Mouse (Mus musculus) MEL (cell line): ENCODE data around the gene Rxfp4. TPM values are rescaled to one million over a fixed set of nuclear protein-coding genes. Genes with fewer than 3 reads are reported as not detected.
A peak's percentile ranks its signal among the peaks of the same experiment; 100 is the strongest.

Source experiments
- DNase-seq: peaks from one replicate; pipeline ENCODE4 v3.0.0; 2011; ENCODE audit warnings: low read depth, low spot score
- H3K27ac ChIP-seq: 2 replicates; pipeline ENCODE4 v1.5.1; 2012; ENCODE audit warnings: low read depth, mild to moderate bottlenecking, control low read depth, low read length, moderate library complexity; ENCODE audit not compliant: control insufficient read depth
- H3K27me3 ChIP-seq, 2 experiments: fragments of 150-350 bp in 1 of 2; sonication (generic) in 1 of 2; 2 replicates each; pipeline ENCODE4 v1.6.1; 2012; ENCODE audit warnings: low read length in 2 of 2, mild to moderate bottlenecking in 2 of 2, improper control_type of control experiment in 1 of 2, moderate library complexity in 1 of 2; ENCODE audit not compliant: insufficient read depth in 2 of 2, control insufficient read depth in 1 of 2
- H3K36me3 ChIP-seq, 2 experiments: 2 replicates each; pipeline ENCODE4 v1.6.1; 2012 to 2014; ENCODE audit warnings: low read length in 2 of 2, improper control_type of control experiment in 1 of 2, inconsistent platforms in 1 of 2, mild to moderate bottlenecking in 1 of 2; ENCODE audit not compliant: insufficient read depth in 2 of 2, control insufficient read depth in 1 of 2
- H3K4me1 ChIP-seq, 2 experiments: fragments of 150-350 bp in 1 of 2; sonication (generic) in 1 of 2; 2 replicates each; pipeline ENCODE4 v1.6.1; 2012; ENCODE audit warnings: low read length in 2 of 2, improper control_type of control experiment in 1 of 2, mild to moderate bottlenecking in 1 of 2; ENCODE audit not compliant: insufficient read depth in 2 of 2, control insufficient read depth in 1 of 2
- H3K4me3 ChIP-seq, 2 experiments: fragments of 150-350 bp in 1 of 2; sonication (generic) in 1 of 2; 2 replicates each; pipeline ENCODE4 v1.5.1; 2012; ENCODE audit warnings: low read depth in 2 of 2, low read length in 2 of 2, mild to moderate bottlenecking in 2 of 2, moderate library complexity in 2 of 2, control low read depth in 1 of 2, improper control_type of control experiment in 1 of 2; ENCODE audit not compliant: control insufficient read depth in 1 of 2, insufficient read depth in 1 of 2
- H3K79me2 ChIP-seq: 2 replicates; pipeline ENCODE4 v1.6.1; 2012; ENCODE audit warnings: mild to moderate bottlenecking, low read length, moderate library complexity; ENCODE audit not compliant: control insufficient read depth, poor library complexity, insufficient read depth
- H3K9ac ChIP-seq: 2 replicates; pipeline ENCODE4 v1.6.1; 2012; ENCODE audit warnings: low read depth, mild to moderate bottlenecking, control low read depth, low read length, moderate library complexity; ENCODE audit not compliant: control insufficient read depth, poor library complexity, severe bottlenecking
- H3K9me3 ChIP-seq: fragments of 150-350 bp; sonication (generic); replicated peaks from 2 replicates; pipeline ENCODE4 v1.6.1; 2012; ENCODE audit warnings: mild to moderate bottlenecking, low read length, improper control_type of control experiment, moderate library complexity; ENCODE audit not compliant: insufficient read depth
- BHLHE40 ChIP-seq: IDR thresholded peaks from 2 replicates; pipeline ENCODE4 v1.6.1; 2012; ENCODE audit warnings: low read depth, mild to moderate bottlenecking, inconsistent platforms, low read length, improper control_type of control experiment, borderline replicate concordance
- CHD1 ChIP-seq: IDR thresholded peaks from 2 replicates; pipeline ENCODE4 v1.6.1; 2012; ENCODE audit warnings: low read depth, mild to moderate bottlenecking, inconsistent platforms, low read length, improper control_type of control experiment
- CTCF ChIP-seq, 3 experiments: IDR thresholded peaks in 2 of 3; conservative IDR thresholded peaks in 1 of 3; 2 replicates each; pipeline ENCODE4 v1.5.1; 2011 to 2012; ENCODE audit warnings: low read length in 3 of 3, low read depth in 2 of 3, mild to moderate bottlenecking in 2 of 3, improper control_type of control experiment in 1 of 3, inconsistent platforms in 1 of 3, mixed read lengths in 1 of 3, moderate library complexity in 1 of 3; ENCODE audit not compliant: control insufficient read depth in 1 of 3, insufficient read depth in 1 of 3, poor library complexity in 1 of 3, severe bottlenecking in 1 of 3
- ELF1 ChIP-seq: IDR thresholded peaks from 2 replicates; pipeline ENCODE4 v1.6.1; 2014; ENCODE audit warnings: low read depth, mild to moderate bottlenecking, inconsistent platforms, low read length, improper control_type of control experiment, moderate library complexity
- EP300 ChIP-seq, 2 experiments: IDR thresholded peaks; 2 replicates each; pipeline ENCODE4 v1.6.1; 2011; ENCODE audit warnings: improper control_type of control experiment in 2 of 2, low read length in 2 of 2, low read depth in 1 of 2, mild to moderate bottlenecking in 1 of 2
- ETS1 ChIP-seq: IDR thresholded peaks from 2 replicates; pipeline ENCODE4 v1.6.1; 2012; ENCODE audit warnings: low read depth, mild to moderate bottlenecking, inconsistent platforms, low read length, improper control_type of control experiment, moderate library complexity
- GABPA ChIP-seq: IDR thresholded peaks from 2 replicates; pipeline ENCODE4 v1.6.1; 2012; ENCODE audit warnings: low read depth, mild to moderate bottlenecking, inconsistent platforms, low read length, improper control_type of control experiment, moderate library complexity
- MAX ChIP-seq: IDR thresholded peaks from 2 replicates; pipeline ENCODE4 v1.6.1; 2011; ENCODE audit warnings: low read length, improper control_type of control experiment
- MAZ ChIP-seq: IDR thresholded peaks from 2 replicates; pipeline ENCODE4 v1.6.1; 2012; ENCODE audit warnings: low read depth, mild to moderate bottlenecking, inconsistent platforms, low read length, improper control_type of control experiment
- MXI1 ChIP-seq: IDR thresholded peaks from 2 replicates; pipeline ENCODE4 v1.6.1; 2011; ENCODE audit warnings: mild to moderate bottlenecking, low read depth, low read length, improper control_type of control experiment
- MYB ChIP-seq: IDR thresholded peaks from 2 replicates; pipeline ENCODE4 v1.6.1; 2011; ENCODE audit warnings: mild to moderate bottlenecking, low read depth, low read length, improper control_type of control experiment
- NELFE ChIP-seq: IDR thresholded peaks from 2 replicates; pipeline ENCODE4 v1.6.1; 2011; ENCODE audit warnings: low read depth, low read length, improper control_type of control experiment
- NRF1 ChIP-seq: IDR thresholded peaks from 2 replicates; pipeline ENCODE4 v1.6.1; 2014; ENCODE audit warnings: low read depth, mild to moderate bottlenecking, inconsistent platforms, low read length, improper control_type of control experiment, moderate library complexity; ENCODE audit not compliant: poor library complexity, insufficient read depth, severe bottlenecking
- POLR2A ChIP-seq, 2 experiments: IDR thresholded peaks; 2 replicates each; pipeline ENCODE4 v1.6.1; 2011 to 2012; ENCODE audit warnings: low read length in 2 of 2, mild to moderate bottlenecking in 2 of 2, control low read depth in 1 of 2, improper control_type of control experiment in 1 of 2, low read depth in 1 of 2, moderate library complexity in 1 of 2; ENCODE audit not compliant: control insufficient read depth in 1 of 2, insufficient read depth in 1 of 2, poor library complexity in 1 of 2
- RAD21 ChIP-seq: IDR thresholded peaks from 2 replicates; pipeline ENCODE4 v1.6.1; 2011; ENCODE audit warnings: mild to moderate bottlenecking, low read depth, low read length, improper control_type of control experiment
- RCOR1 ChIP-seq: IDR thresholded peaks from 2 replicates; pipeline ENCODE4 v1.6.1; 2012; ENCODE audit warnings: low read depth, mild to moderate bottlenecking, inconsistent platforms, low read length, improper control_type of control experiment
- SIN3A ChIP-seq: IDR thresholded peaks from 2 replicates; pipeline ENCODE4 v1.6.1; 2012; ENCODE audit warnings: low read length, improper control_type of control experiment, inconsistent platforms
- SMC3 ChIP-seq: IDR thresholded peaks from 2 replicates; pipeline ENCODE4 v1.6.1; 2011; ENCODE audit warnings: low read depth, low read length, improper control_type of control experiment
- TBP ChIP-seq: IDR thresholded peaks from 2 replicates; pipeline ENCODE4 v1.8.0; 2011; ENCODE audit warnings: low read depth, low read length, improper control_type of control experiment
- TCF12 ChIP-seq: IDR thresholded peaks from 2 replicates; pipeline ENCODE4 v1.6.1; 2014; ENCODE audit warnings: low read depth, mild to moderate bottlenecking, inconsistent platforms, low read length, improper control_type of control experiment, moderate library complexity
- USF2 ChIP-seq, 2 experiments: IDR thresholded peaks; 2 replicates each; pipeline ENCODE4 v1.6.1; 2011 to 2012; ENCODE audit warnings: improper control_type of control experiment in 2 of 2, low read length in 2 of 2, borderline replicate concordance in 1 of 2, inconsistent platforms in 1 of 2, low read depth in 1 of 2, mild to moderate bottlenecking in 1 of 2; ENCODE audit not compliant: insufficient read depth in 1 of 2
- ZMIZ1 ChIP-seq: IDR thresholded peaks from 2 replicates; pipeline ENCODE4 v1.6.1; 2012; ENCODE audit warnings: low read depth, mild to moderate bottlenecking, inconsistent platforms, low read length, improper control_type of control experiment, moderate library complexity
- ZNF384 ChIP-seq: IDR thresholded peaks from 2 replicates; pipeline ENCODE4 v1.6.1; 2012; ENCODE audit warnings: low read depth, mild to moderate bottlenecking, inconsistent platforms, low read length, improper control_type of control experiment
- polyA plus RNA-seq, 2 experiments: library from polyadenylated mRNA; stranded (reverse) in 1 of 2; unstranded in 1 of 2; fragments of >175 nt in 1 of 2; fragments of >200 nt in 1 of 2; gene quantifications; 2 replicates each; pipeline versions ENCODE4 v1.2.1 to v1.2.4; 2012; ENCODE audit warnings: low replicate concordance in 2 of 2, low read depth in 1 of 2; ENCODE audit not compliant: insufficient read length in 2 of 2, insufficient read depth in 1 of 2, missing spikeins in 1 of 2
- total RNA-seq: library from RNA; depleted of rRNA; stranded (reverse); fragments of 300-350 nt; gene quantifications from 2 replicates; pipeline ENCODE4 v1.2.3, GENCODE M21; 2012

The Rxfp4 gene
- total and polyA plus RNA-seq, 3 experiments, result 0.06 to 0.08 TPM; not detected in 1

- TF ChIP-seq EP300 (IDR thresholded peaks at IDR 0.05; ENCODE audit: low read depth in 1 of 2, low read length in 2 of 2), result peak in 1 of 2 experiments; percentile 43; a peak in 2 of 4 replicates
- TF ChIP-seq MXI1, result peak; percentile 50
- TF ChIP-seq RAD21, result no peak
- TF ChIP-seq MAZ, result peak; percentile 80
Observed at GRCm38 (mm10) chr3:88622113-88622940, 30.6 kb downstream of the Rxfp4 start (continued).

DNA sequence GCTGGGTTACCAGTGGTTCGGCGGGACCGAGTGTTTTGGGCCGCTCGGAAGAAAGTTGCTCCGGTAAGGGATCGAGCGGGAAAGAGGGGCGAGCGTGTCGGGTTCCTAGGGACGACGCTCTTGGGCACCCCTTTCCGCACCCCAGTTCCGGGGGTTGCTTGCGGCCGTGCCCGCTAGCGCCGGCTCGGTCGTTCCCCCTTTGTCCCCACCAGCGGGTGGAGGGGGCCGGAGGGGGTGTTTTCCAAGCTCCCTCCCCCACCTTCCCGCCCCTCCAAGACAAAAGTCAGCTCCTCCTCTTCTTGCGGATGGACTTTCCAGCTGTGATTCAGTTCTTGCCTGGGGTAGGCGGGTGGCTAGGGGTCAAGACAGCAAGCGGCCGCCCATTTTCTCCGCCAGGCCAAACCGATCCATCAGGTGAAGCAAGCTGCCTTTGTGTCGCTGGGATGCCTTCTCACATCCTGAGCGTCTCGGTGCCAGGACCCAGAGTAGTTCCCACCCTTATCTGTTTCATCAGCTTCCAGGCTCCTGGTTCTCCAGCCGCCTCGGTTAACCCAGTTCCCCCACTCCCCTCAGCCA, 31.3 kb downstream of the Rxfp4 start:
- peaks cover 6 to 49% of the 10 kb centered on the region in 2 experiments for H3K36me3 ChIP-seq
- peaks cover 34 to 48% of the 10 kb centered on the region in 2 experiments for H3K4me1 ChIP-seq
- no peak for TF ChIP-seq BHLHE40
- 0 out of 2 replicates have a peak, but pooled peaks have one; percentile 25 for TF ChIP-seq CHD1
- TF ChIP-seq CTCF (IDR thresholded peaks at IDR 0.05 in 2 of 3, conservative IDR thresholded peaks at IDR 0.05 in 1 of 3; ENCODE audit: control insufficient read depth in 1 of 3, insufficient read depth in 1 of 3, low read depth in 2 of 3, low read length in 3 of 3, poor library complexity in 1 of 3, severe bottlenecking in 1 of 3), result 0 out of 6 replicates have a peak, but pooled peaks of 1 of the 3 experiments have one; percentile 6
- 0 out of 2 replicates have a peak, but pooled peaks have one; percentile 14 for TF ChIP-seq RCOR1
- no peak for TF ChIP-seq RAD21
- 0 out of 2 replicates have a peak, but pooled peaks have one; percentile 35 for TF ChIP-seq TBP
- no peak; the same call in 1 of the 2 replicates for TF ChIP-seq MXI1
- 0 out of 2 replicates have a peak, but pooled peaks have one; percentile 34 for TF ChIP-seq ETS1
- TF ChIP-seq ZNF384, result no peak
- no peak for TF ChIP-seq SMC3
- TF ChIP-seq MAX, result 0 out of 2 replicates have a peak, but pooled peaks have one; percentile 22
- TF ChIP-seq TCF12, result peak; percentile 38; the same call in 1 of the 2 replicates
- 0 out of 2 replicates have a peak, but pooled peaks have one; percentile 34 for TF ChIP-seq ZMIZ1
- 0 out of 2 replicates have a peak, but pooled peaks have one; percentile 12 for TF ChIP-seq GABPA
- peak; percentile 43; the same call in 1 of the 2 replicates for TF ChIP-seq MYB
- TF ChIP-seq POLR2A (IDR thresholded peaks at IDR 0.05; ENCODE audit: control insufficient read depth in 1 of 2, insufficient read depth in 1 of 2, low read depth in 1 of 2, low read length in 2 of 2, poor library complexity in 1 of 2), result 0 out of 4 replicates have a peak, but pooled peaks of 1 of the 2 experiments have one; percentile 20
- TF ChIP-seq SIN3A, result peak; percentile 58
- TF ChIP-seq ELF1, result no peak
- peak in 1 of 2 experiments; percentile 16; a peak in 1 of 4 replicates for TF ChIP-seq EP300 (IDR thresholded peaks at IDR 0.05; ENCODE audit: low read depth in 1 of 2, low read length in 2 of 2)
- TF ChIP-seq NRF1, result 0 out of 2 replicates have a peak, but pooled peaks have one; percentile 15
- TF ChIP-seq MAZ, result no peak; the same call in 1 of the 2 replicates
- TF ChIP-seq USF2 (IDR thresholded peaks at IDR 0.05; ENCODE audit: borderline replicate concordance in 1 of 2, insufficient read depth in 1 of 2, low read depth in 1 of 2, low read length in 2 of 2), result no peak
- peak; percentile 53 for TF ChIP-seq NELFE
- H3K9ac ChIP-seq, result peak overlapping the region; percentile 85
- DNase-seq, result peak; percentile 76
- H3K4me3 ChIP-seq, result peak overlapping the region; percentile 78 to 87
- no peaks in the 10 kb centered on the region for H3K9me3 ChIP-seq
- H3K79me2 ChIP-seq, result peaks cover 65% of the 10 kb centered on the region
- H3K27me3 ChIP-seq, result no peaks in the 10 kb centered on the region
- peak overlapping the region; percentile 97 for H3K27ac ChIP-seq
